Mouse (Mus musculus): ENCODE results near the gene Derl3. TPM values are rescaled to one million over a fixed set of nuclear protein-coding genes. Genes with fewer than 3 reads are reported as not detected.
A peak's percentile ranks its signal among the peaks of the same experiment; 100 is the strongest.

Derl3 gene
- total and polyA plus RNA-seq, 3 experiments: 13.1 to 36.6 (median 36.2) TPM

GRCm38 (mm10) chr10:75896208-75896607 lies 3.0 kb downstream of the Derl3 start (continued):
- TF ChIP-seq ELF1 (IDR thresholded peaks at IDR 0.05; ENCODE audit: low read depth, low read length) (no peak), MYC (IDR thresholded peaks at IDR 0.05; ENCODE audit: low read depth, low read length) (no peak), JUN (IDR thresholded peaks at IDR 0.05; ENCODE audit: insufficient read depth, low read depth, low read length) (no peak), E2F4 (IDR thresholded peaks at IDR 0.05; ENCODE audit: insufficient replicate concordance, low read depth, low read length) (no peak), MAFK (IDR thresholded peaks at IDR 0.05; ENCODE audit: insufficient replicate concordance, low read length) (0 out of 2 replicates have a peak, but pooled peaks have one; percentile 17), GABPA (IDR thresholded peaks at IDR 0.05; ENCODE audit: insufficient replicate concordance, low read depth, low read length) (no peak), NRF1 (IDR thresholded peaks at IDR 0.05; ENCODE audit: low read depth, low read length) (0 out of 2 replicates have a peak, but pooled peaks have one; percentile 10), ZKSCAN1 (IDR thresholded peaks at IDR 0.05; ENCODE audit: borderline replicate concordance, low read depth, low read length) (no peak), SIN3A (IDR thresholded peaks at IDR 0.05; ENCODE audit: low read length) (peak; percentile 71; the same call in 1 of the 2 replicates)

- in situ Hi-C loops (cut with MboI; ENCODE audit: low pct_ligation_motif_present, low pct_unique_long_range_greater_than_20kb, low sequenced_read_pairs): loop anchor here (5.0 kb wide), 1 partner anchor 40 kb away; the partner anchor contains the start of gene Mmp11
- no peaks in the 10 kb centered on the region for H3K9me3 ChIP-seq (replicated peaks; ENCODE audit: low read length)
- no peaks in the 10 kb centered on the region; the same call in 1 of the 2 replicates for H3K79me2 ChIP-seq (replicated peaks; ENCODE audit: control insufficient read depth, extremely low read depth, insufficient read depth, poor library complexity, severe bottlenecking)
- peaks cover 27 to 81% of the 10 kb centered on the region in 2 experiments for H3K36me3 ChIP-seq (replicated peaks in 1 of 2; ENCODE audit: control insufficient read depth in 1 of 2, insufficient read depth in 1 of 2, low read length in 1 of 2)
- dilution Hi-C loops (cut with MboI; ENCODE audit: extremely low pct_ligation_motif_present, extremely low pct_unique_long_range_greater_than_20kb, low sequenced_read_pairs): no loop called here
- peaks cover 33 to 67% of the 10 kb centered on the region in 2 experiments for H3K4me1 ChIP-seq (ENCODE audit: control insufficient read depth in 1 of 2, insufficient read depth in 2 of 2)
- H3K9ac ChIP-seq (ENCODE audit: insufficient read depth, low read depth): no peak overlapping the region
- no peak overlapping the region for H3K4me3 ChIP-seq (replicated peaks in 1 of 3; ENCODE audit: low read depth in 2 of 3, low read length in 2 of 3, poor library complexity in 1 of 3)
- peak; percentile 52 for DNase-seq (ENCODE audit: extremely low read depth)
- H3K27me3 ChIP-seq (replicated peaks): no peaks in the 10 kb centered on the region
- peak overlapping the region; percentile 99; the same call in 1 of the 2 replicates for H3K27ac ChIP-seq (ENCODE audit: insufficient read depth, low read depth)
- H3K4me2 ChIP-seq (ENCODE audit: insufficient read depth, low read depth, poor library complexity, severe bottlenecking): no peak overlapping the region
- TF ChIP-seq MEF2A (IDR thresholded peaks at IDR 0.05; ENCODE audit: borderline replicate concordance, low read depth, low read length) (no peak), SMC3 (IDR thresholded peaks at IDR 0.05; ENCODE audit: low read depth, low read length) (peak; percentile 59), MAX (IDR thresholded peaks at IDR 0.05; ENCODE audit: low read length) (no peak), POLR2A (IDR thresholded peaks at IDR 0.05; ENCODE audit: low read depth, low read length) (0 out of 2 replicates have a peak, but pooled peaks have one; percentile 15), GABPA (IDR thresholded peaks at IDR 0.05; ENCODE audit: insufficient replicate concordance, low read depth, low read length) (no peak), ZNF384 (IDR thresholded peaks at IDR 0.05; ENCODE audit: low read depth, low read length) (no peak), RAD21 (IDR thresholded peaks at IDR 0.05; ENCODE audit: low read depth, low read length) (peak; percentile 41), RCOR1 (conservative IDR thresholded peaks at IDR 0.05; ENCODE audit: low read depth, low read length) (no peak), BHLHE40 (IDR thresholded peaks at IDR 0.05; ENCODE audit: low read depth, low read length) (no peak), CTCF (conservative IDR thresholded peaks at IDR 0.05 in 1 of 2, IDR thresholded peaks at IDR 0.05 in 1 of 2; ENCODE audit: low read depth in 2 of 2, low read length in 2 of 2) (peak; percentile 67 to 69), TCF12 (IDR thresholded peaks at IDR 0.05; ENCODE audit: low read depth, low read length) (no peak), MAFK (IDR thresholded peaks at IDR 0.05; ENCODE audit: insufficient replicate concordance, low read length) (no peak)
Observed at GRCm38 (mm10) chr10:75897373-75897772, 4.2 kb downstream of the Derl3 start.

All from CH12.LX (cell line).